Comparison of ENCODE assay signal across 9 mouse cellular contexts in the genomic region with DNA sequence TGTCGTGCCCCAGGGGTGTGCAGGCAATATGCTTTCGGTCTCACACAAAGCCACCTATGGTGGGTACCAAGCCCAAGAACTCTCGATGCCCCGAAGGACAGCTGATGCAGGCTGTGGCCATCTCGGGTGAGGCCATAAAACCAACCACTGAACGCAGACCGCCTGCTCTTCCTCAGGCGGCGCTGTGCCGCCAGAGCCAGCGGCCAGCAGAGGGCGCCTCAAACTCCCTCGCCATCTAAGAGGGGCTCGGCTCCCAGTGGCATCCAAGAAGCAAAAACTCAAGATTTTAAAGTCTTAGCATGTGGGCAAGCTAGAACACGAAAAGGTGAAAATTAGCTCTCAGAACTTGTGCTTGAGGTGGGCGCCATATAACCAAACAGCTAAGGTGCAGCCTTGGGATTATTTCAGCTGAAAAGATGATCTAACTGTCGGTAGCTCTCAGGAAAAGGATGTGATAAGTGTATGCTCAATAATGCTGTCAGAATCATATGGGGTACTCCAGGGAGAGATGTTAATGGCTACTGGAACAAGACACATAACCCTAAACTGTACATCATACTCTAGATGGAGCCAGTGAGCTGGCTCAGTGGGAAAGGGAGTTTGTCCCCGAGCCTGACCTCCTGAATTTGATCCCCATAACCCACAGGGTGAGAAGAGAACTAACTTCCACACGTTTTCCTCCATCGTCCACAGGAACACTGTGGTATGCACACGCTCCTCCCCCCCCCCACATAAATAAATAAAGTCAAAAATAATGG. TPM values are rescaled to one million over a fixed set of nuclear protein-coding genes. Genes with fewer than 3 reads are reported as not detected.
DNase-seq lines count a peak whose midpoint lies in the region; ATAC-seq and TF ChIP-seq lines count a peak whose summit lies in the region.
"Had no signal": no experiment of that assay in that cellular context is flagged by ENCODE, and none has a peak within 500 bp of the region (broad histone marks: within the 10 kb centered on the region; RNA-seq: fewer than 3 reads in every experiment).

No protein-coding gene starts in this region.

- DNase-seq in adrenal gland, adult (ENCODE audit: inconsistent age in 2 of 2, low spot score in 1 of 2): peak; percentile 43 to 76
- no peak for DNase-seq in adrenal gland, adult 8-10 months
- DNase-seq in T-cell, adult 2 months (ENCODE audit: low spot score): peak; percentile 33
- peak; percentile 29 to 81 for DNase-seq in kidney, postnatal 36 days
- DNase-seq in lung, postnatal 14 days: peak; percentile 62
- peak; percentile 88 for DNase-seq in right cerebral cortex, postnatal 4 days

- H3K36me3 ChIP-seq in heart, embryonic 13.5 days: no peaks in the 10 kb centered on the region

- no peak overlapping the region for H3K9ac ChIP-seq in heart, embryonic 13.5 days

- peak overlapping the region; percentile 48 for H3K4me2 ChIP-seq in heart, embryonic 13.5 days

- peaks cover 76% of the 10 kb centered on the region for H3K27me3 ChIP-seq in heart, embryonic 13.5 days (replicated peaks)

- H3K9me3 ChIP-seq in heart, embryonic 13.5 days: no peaks in the 10 kb centered on the region

- TF ChIP-seq CTCF in cortical plate, adult 2 months (IDR thresholded peaks at IDR 0.05; ENCODE audit: extremely low read depth, insufficient read depth, low read length): peak; percentile 69

- WGBS in heart, embryonic 13.5 days: 12% methylated on average over 21 of the region's 21 CpGs

- no peak; the same call in 1 of the 2 replicates for ATAC-seq in heart, embryonic 13.5 days (ENCODE audit: extremely low read depth, insufficient number of reproducible peaks, low FRiP score, low TSS enrichment)

- H3K27ac ChIP-seq in cortical plate, adult 2 months (ENCODE audit: insufficient read depth, low read length): no peak overlapping the region
- no peak overlapping the region for H3K27ac ChIP-seq in heart, embryonic 13.5 days (replicated peaks)

- no peaks in the 10 kb centered on the region for H3K4me1 ChIP-seq in cortical plate, adult 2 months (ENCODE audit: control insufficient read depth, insufficient read depth, low read length)
- H3K4me1 ChIP-seq in heart, embryonic 13.5 days: peaks cover 26% of the 10 kb centered on the region

- no peak overlapping the region for H3K4me3 ChIP-seq in cortical plate, adult 2 months (ENCODE audit: insufficient read depth, low read length)
- peak overlapping the region; percentile 13; the same call in 1 of the 2 replicates for H3K4me3 ChIP-seq in heart, embryonic 13.5 days

- TF ChIP-seq POLR2A in cortical plate, adult 2 months (IDR thresholded peaks at IDR 0.05; ENCODE audit: extremely low read depth, insufficient read depth, low read length): no peak

RNA-seq across cellular contexts. Expression of a gene that starts 4.0 kb away (rescaled TPM):
- not detected for total RNA-seq in adrenal gland, adult 8-10 months (2022)
- 0.04 TPM in 1 of 2 replicates, not detected in the other for polyA plus RNA-seq in cortical plate, adult 2 months (2012; rRNA removed)
- polyA plus RNA-seq in heart, embryonic 13.5 days (2015; fragmentation: Nextera tagmentation; extraction: Ambion mirVana): 0.16 TPM in 1 of 2 replicates, not detected in the other

RNA-seq across cellular contexts. Expression of a gene that starts 23.5 kb away (rescaled TPM):
- total RNA-seq in adrenal gland, adult 8-10 months (2022): 1 to 10 TPM; 5.3 to 7.5 (median 6.3) TPM
- polyA plus RNA-seq in cortical plate, adult 2 months (2012; rRNA removed): 8.7 and 9.1 TPM in 2 replicates
- polyA plus RNA-seq in heart, embryonic 13.5 days (2015; fragmentation: Nextera tagmentation; extraction: Ambion mirVana): 5.1 and 5.2 TPM in 2 replicates

RNA-seq across cellular contexts. Expression of a gene that starts 35.7 kb away (rescaled TPM):
- under 1 TPM; 0.14 to 0.17 (median 0.16) TPM for total RNA-seq in adrenal gland, adult 8-10 months (2022)
- polyA plus RNA-seq in cortical plate, adult 2 months (2012; rRNA removed): not detected in 2 replicates
- polyA plus RNA-seq in heart, embryonic 13.5 days (2015; fragmentation: Nextera tagmentation; extraction: Ambion mirVana): 0.18 TPM in 1 of 2 replicates, not detected in the other
- total RNA-seq: left cerebral cortex, postnatal 10 days had no signal

RNA-seq across cellular contexts. Expression of a gene that starts 38.2 kb away (rescaled TPM):
- 10 to 100 TPM; 22.8 to 36.2 (median 31.4) TPM for total RNA-seq in adrenal gland, adult 8-10 months (2022)
- polyA plus RNA-seq in cortical plate, adult 2 months (2012; rRNA removed): 139 and 153 TPM in 2 replicates
- polyA plus RNA-seq in heart, embryonic 13.5 days (2015; fragmentation: Nextera tagmentation; extraction: Ambion mirVana): 40.8 and 42.8 TPM in 2 replicates
